Mouse (Mus musculus) heart, postnatal 14 days (tissue): ENCODE results near the gene Tsfm. TPM values are rescaled to one million over a fixed set of nuclear protein-coding genes. Genes with fewer than 3 reads are reported as not detected.

Source experiments
- DNase-seq, 2 experiments: peaks; one replicate each; pipeline ENCODE4 v3.0.0; 2021 to 2022
- intact Hi-C: fragments of 180-260 bp; cut with DNase I; formaldehyde crosslinking; loops from one replicate; pipeline ENCODE4 v1.15.1; 2025
- total RNA-seq, 2 experiments: library from RNA; stranded (reverse); gene quantifications; 2 replicates each; pipeline ENCODE4 v1.2.3; 2021

Tsfm gene
- total RNA-seq, 2 experiments from 2014 or later: 49.8 to 60.5 TPM

GRCm38 (mm10) chr10:127043187-127043586 is 12.5 kb upstream of the Tsfm start:
- intact Hi-C loops: no loop called here
- no peak for DNase-seq

DNA sequence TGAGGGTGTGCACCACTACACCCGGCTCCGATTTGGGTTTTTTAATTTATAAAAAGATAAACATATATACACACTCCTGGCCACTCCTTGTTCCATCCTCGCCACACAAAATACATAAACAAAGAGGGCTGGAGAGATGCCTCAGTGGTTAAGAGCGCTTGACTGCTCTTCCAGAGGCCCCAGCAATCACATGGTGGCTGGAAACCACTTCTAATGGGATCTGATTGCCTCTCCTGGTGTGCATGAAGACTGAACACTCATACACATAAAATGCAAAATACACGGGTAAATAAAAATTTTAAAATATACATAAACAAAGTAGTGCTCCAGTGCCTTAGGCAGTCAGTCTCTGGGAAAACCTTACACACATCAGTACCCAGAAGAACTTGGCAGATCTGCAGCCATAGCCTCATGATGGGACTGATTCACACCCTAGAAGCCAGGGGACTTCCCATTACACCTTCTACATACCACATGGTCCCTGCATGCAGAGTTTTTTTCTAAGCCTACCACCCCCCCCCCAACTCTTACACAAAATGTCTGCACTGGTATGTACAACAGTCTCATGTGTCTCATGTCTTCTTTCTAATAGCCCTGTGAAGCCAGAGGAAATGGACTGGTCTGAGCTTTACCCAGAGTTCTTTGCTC is 12.0 kb upstream of the Tsfm start:
- intact Hi-C loops: no loop called here
- no peak for DNase-seq

GRCm38 (mm10) chr10:127041774-127042338 is 11.2 kb upstream of the Tsfm start:
- intact Hi-C loops: no loop called here
- peak; percentile 89 to 93 for DNase-seq

GRCm38 (mm10) chr10:127041274-127041766 is 10.7 kb upstream of the Tsfm start, which contains the start of the genes Mettl1 and Eef1akmt3:
Gene Mettl1 (plus strand): TSS chr10:127041414.
Gene Eef1akmt3 (minus strand): TSS chr10:127041513.
- DNase-seq: peak; percentile 35 to 38
- intact Hi-C loops: no loop called here

DNA sequence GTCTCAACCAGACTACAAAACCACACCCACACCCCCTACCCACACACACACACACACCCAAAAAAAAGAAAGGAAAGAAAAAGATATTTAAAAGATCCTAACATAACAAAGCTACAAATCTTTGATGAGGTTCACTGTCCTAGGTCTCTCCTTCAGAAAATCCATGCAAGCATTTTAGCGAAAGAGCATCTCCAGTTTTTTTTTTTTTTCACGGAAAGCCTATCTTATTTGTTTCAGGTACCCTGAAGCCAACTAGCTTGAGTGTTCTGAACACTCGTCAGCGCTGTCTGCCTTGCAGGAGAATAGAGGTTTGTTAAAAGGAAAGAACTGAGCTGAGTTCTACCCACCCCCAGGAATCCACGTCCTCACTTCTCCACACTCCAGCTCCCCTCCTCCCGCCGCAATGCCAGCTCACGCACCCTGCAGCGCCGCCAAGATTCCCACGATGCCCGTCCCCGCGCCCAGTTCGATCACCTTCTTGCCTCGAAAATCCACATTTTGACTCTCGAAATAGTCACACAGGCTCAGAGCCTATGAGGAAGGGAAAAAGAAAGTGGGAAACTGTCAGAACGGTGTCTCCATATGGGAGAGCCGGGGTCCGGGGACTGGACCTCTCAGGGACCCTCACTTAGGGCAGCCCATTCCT is 10.1 kb upstream of the Tsfm start:
- intact Hi-C loops: no loop called here
- DNase-seq: no peak

GRCm38 (mm10) chr10:127037641-127038040 is 7.0 kb upstream of the Tsfm start:
- no peak for DNase-seq
- intact Hi-C loops: no loop called here

- intact Hi-C loops: no loop called here
- no peak for DNase-seq
Measured at GRCm38 (mm10) chr10:127036273-127036672, 5.6 kb upstream of the Tsfm start.

GRCm38 (mm10) chr10:127033301-127033741 is 2.7 kb upstream of the Tsfm start:
- no peak for DNase-seq
- intact Hi-C loops: no loop called here

DNA sequence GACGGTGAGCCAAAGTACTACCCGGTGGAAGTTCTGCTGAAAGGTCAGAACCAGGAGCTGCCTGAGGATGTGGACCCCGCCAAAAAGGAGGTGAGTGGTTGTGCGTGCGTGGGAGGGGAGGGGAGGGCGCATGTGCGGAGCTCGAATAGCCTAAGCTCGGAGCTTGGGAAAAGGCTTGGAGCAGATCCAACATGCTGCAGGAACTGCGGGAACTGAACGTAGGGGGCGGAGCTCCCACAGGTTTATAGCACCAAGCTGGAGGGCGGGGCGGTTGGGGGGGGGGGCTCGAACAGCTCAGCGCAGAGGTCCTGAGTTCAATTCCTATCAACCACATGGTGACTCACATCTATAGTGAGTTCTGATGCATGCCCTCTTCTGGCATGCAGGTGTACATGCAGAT is 12.2 kb downstream of the Tsfm start:
- DNase-seq: no peak
- intact Hi-C loops: no loop called here

GRCm38 (mm10) chr10:127017071-127017470 is 13.6 kb downstream of the Tsfm start:
- no peak for DNase-seq
- intact Hi-C loops: no loop called here

DNA sequence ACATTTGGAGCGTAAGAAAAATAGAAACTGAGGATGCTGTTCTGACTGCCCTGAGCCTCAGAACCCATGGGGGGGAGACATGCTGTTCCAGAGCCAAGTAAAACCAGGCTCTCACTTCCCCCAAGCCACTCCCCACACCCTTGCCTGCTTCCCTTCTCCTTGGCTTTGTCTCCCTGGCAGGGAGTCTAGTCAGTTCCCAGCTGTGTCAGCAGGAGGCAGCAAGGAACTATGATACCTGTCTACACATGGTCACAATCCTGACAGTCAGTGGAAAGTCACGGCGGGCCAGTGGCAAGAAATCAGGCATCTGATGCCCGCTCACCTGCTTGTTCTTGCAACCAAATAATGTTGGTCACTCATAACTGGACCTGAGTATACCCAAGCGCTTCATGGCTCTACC is 14.2 kb downstream of the Tsfm start:
- intact Hi-C loops: no loop called here
- DNase-seq: peak in 1 of 2 experiments; percentile 33

- intact Hi-C loops: no loop called here
- DNase-seq: no peak
Measured at GRCm38 (mm10) chr10:127003806-127004205, 26.8 kb downstream of the Tsfm start.

- no peak for DNase-seq
- intact Hi-C loops: no loop called here
Measured at GRCm38 (mm10) chr10:127003334-127003733, 27.3 kb downstream of the Tsfm start.

DNA sequence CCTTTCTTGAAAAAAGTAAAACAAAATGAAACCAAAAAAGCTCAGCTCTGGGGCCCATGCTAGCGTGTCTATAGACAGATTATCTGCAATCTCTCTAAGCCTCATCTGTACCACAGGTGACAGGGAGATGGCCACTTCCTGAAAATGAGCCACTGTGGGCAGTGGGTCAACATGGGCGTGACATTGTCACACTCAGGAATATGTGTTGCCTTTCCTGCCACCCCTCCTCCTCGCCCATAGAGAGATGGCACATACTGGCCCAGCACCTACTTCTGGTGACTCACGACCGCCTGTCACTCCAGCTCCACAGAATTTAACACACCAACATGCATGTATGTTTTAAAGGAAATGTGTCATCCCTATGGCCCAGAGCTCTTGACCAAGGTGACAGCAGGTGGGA is 27.9 kb downstream of the Tsfm start:
- intact Hi-C loops: no loop called here
- DNase-seq: no peak

DNA sequence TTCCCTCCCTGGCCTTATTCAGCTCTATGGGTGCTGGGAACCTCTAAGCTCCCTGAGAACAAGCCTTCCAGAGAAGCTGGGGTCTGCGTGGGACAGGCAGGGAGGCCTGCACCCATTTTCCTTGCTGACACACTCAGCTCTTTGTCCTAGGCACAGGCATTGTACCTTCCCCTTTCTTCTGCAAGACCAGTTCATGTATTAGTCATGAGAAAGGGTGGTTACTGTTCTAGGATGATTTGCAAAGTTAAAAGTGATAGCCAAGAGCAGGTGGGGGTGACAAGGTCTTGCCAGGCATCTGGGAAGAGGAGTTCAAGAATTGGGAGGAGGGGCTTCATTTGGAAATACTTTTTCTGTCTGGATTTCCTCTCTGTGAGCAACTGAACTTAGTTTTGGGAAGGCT is 28.6 kb downstream of the Tsfm start:
- intact Hi-C loops: no loop called here
- no peak for DNase-seq

GRCm38 (mm10) chr10:127001297-127001696 is 29.3 kb downstream of the Tsfm start:
- intact Hi-C loops: no loop called here
- no peak for DNase-seq

- intact Hi-C loops: no loop called here
- no peak for DNase-seq
Measured at GRCm38 (mm10) chr10:127000529-127000928, 30.1 kb downstream of the Tsfm start, which contains the start of gene Avil. Gene Avil (plus strand): TSS chr10:127000709.

- intact Hi-C loops: no loop called here
- DNase-seq: no peak
Measured at GRCm38 (mm10) chr10:126997340-126998113, 33.1 kb downstream of the Tsfm start.

DNA sequence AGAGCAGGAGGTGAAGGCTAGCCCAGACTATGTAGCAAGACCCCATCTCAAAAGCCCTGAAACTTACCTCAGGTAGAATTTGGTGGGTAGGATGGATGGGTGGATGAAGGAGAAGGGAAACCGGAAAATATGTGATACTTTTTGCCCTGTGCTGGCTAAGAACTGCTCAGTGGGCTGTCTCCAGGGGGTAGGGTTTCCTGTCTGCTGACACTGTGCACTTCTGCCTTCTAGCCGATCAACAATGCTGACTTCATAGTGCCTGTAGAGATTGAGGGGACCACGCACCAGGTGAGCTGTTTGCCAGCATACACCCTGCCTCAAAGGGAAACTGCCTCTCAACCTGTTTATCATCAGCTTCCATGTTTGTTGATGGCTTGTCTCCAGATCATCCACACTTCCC is 37.0 kb downstream of the Tsfm start:
- no peak for DNase-seq
- intact Hi-C loops: no loop called here

DNA sequence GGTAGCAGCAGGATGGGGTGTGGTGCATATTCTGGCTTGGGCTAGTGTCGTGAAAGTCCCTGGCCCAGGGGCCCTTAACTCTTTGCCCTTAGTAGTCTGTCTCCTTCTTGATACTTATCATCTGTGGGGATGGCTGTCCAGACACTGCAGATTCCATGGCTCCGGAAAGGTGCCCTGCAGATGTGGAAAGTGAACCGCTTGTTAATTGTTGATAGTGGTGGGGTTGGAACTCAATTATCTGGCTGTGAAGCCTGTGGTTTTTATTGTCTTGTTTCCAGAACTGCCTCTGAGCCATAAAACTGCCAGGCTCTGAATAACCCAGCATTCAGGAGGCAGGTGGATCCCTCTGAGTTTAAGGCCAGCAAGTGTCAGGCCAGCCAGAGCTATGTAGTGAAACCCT is 39.0 kb downstream of the Tsfm start:
- DNase-seq: no peak
- intact Hi-C loops: loop anchor here (2.0 kb wide), 1 partner anchor 39 kb away; the partner anchor contains the start of gene Tsfm
